Mouse (Mus musculus) liver, embryonic 14.5 days (tissue): ENCODE data around the gene Sspo.

Source experiments
- CTCF ChIP-seq: IDR thresholded peaks from 2 replicates; pipeline ENCODE4 v1.5.1; 2016; ENCODE audit warnings: antibody characterized with exemption, low read depth, control low read depth
- EP300 ChIP-seq: IDR thresholded peaks from 2 replicates; pipeline ENCODE4 v1.6.1; 2016; ENCODE audit warnings: antibody characterized with exemption, low read depth

GRCm38 (mm10) chr6:48439654-48440053, 8.4 kb upstream of the Sspo start:
- no peak for TF ChIP-seq EP300
- no peak for TF ChIP-seq CTCF
